Mouse (Mus musculus) kidney, adult 2 months (tissue): ENCODE data around the gene Shprh. TPM values are rescaled to one million over a fixed set of nuclear protein-coding genes. Genes with fewer than 3 reads are reported as not detected.
"Not testable (repeated sequence)": the region's sequence is repeated elsewhere in the genome, so short reads cannot be mapped to it uniquely, and the experiment has no call there.

Experiments
- DNase-seq: peaks from one replicate; pipeline ENCODE4 v3.0.0; 2021
- H3K27ac ChIP-seq: fragments of 200-500 bp; 2 replicates; pipeline ENCODE4 v1.5.1; 2012; ENCODE audit warnings: low read depth, low read length, control low read depth, inconsistent platforms; ENCODE audit not compliant: insufficient read depth
- H3K27me3 ChIP-seq: fragments of 200-500 bp; replicated peaks from 2 replicates; pipeline ENCODE4 v1.6.1; 2012; ENCODE audit warnings: mild to moderate bottlenecking, moderate library complexity, low read length, inconsistent platforms; ENCODE audit not compliant: control insufficient read depth, insufficient read depth
- H3K36me3 ChIP-seq: fragments of 200-500 bp; 2 replicates; pipeline ENCODE4 v1.6.1; 2012; ENCODE audit warnings: mild to moderate bottlenecking, moderate library complexity, low read length, inconsistent platforms; ENCODE audit not compliant: control insufficient read depth, insufficient read depth
- H3K4me1 ChIP-seq: fragments of 200-500 bp; 2 replicates; pipeline ENCODE4 v1.6.1; 2011; ENCODE audit warnings: low read length; ENCODE audit not compliant: control insufficient read depth, insufficient read depth
- H3K4me3 ChIP-seq: fragments of 200-500 bp; 2 replicates; pipeline ENCODE4 v1.5.1; 2011; ENCODE audit warnings: mild to moderate bottlenecking, low read depth, low read length, control low read depth; ENCODE audit not compliant: insufficient read depth
- CTCF ChIP-seq: fragments of 200-500 bp; conservative IDR thresholded peaks from 2 replicates; pipeline ENCODE4 v1.5.1; 2011; ENCODE audit warnings: low read depth, mild to moderate bottlenecking, control low read depth, low read length, moderate library complexity, mixed read lengths; ENCODE audit not compliant: insufficient read depth, insufficient read length
- POLR2A ChIP-seq: fragments of 200-500 bp; IDR thresholded peaks from one replicate; pipeline ENCODE4 v1.6.1; 2011; ENCODE audit warnings: low read depth, low read length, control low read depth
- WGBS: fragments of 180-500 bp; shearing (Covaris S2); methylation state at CpG from one replicate; pipeline ENCODE4 v1.1.7; 2018; 5-methylcytosine and 5-hydroxymethylcytosine counted together
- polyA plus RNA-seq: library from polyadenylated mRNA; depleted of rRNA; stranded (reverse); fragments of >200 nt; gene quantifications from 2 replicates; pipeline ENCODE4 v1.2.3, GENCODE M21; 2012; rRNA removed

Gene Shprh
- polyA plus RNA-seq, 1 experiment, result 2.7 TPM

DNA sequence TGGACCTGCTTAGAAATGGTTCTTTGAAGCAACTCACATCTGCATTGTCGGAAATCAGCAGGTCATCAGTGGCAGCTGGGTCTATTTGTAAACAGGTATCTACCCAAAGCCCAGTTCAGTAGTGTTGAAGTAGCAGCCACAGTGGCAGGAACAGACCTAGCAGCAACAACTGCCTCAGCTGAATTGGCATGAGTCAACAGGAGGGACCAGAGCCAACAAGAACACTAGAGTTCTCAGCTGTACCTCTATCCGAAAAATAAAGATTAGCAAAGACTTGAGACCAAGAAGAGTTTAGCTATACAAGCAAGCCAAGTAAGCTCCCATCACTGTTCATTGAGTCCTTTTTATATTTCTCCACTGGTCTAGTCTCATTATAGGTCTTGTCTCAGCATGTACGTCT lies 99.0 kb downstream of the Shprh start:
- WGBS, result 88% methylated on average over 3 of the region's 3 CpGs
- no peaks in the 10 kb centered on the region for H3K27me3 ChIP-seq
- H3K36me3 ChIP-seq, result no peaks in the 10 kb centered on the region
- no peak for DNase-seq
- TF ChIP-seq CTCF (no peak), POLR2A (no peak)
- H3K4me1 ChIP-seq, result no peaks in the 10 kb centered on the region
- no peak overlapping the region for H3K4me3 ChIP-seq
- no peak overlapping the region for H3K27ac ChIP-seq

DNA sequence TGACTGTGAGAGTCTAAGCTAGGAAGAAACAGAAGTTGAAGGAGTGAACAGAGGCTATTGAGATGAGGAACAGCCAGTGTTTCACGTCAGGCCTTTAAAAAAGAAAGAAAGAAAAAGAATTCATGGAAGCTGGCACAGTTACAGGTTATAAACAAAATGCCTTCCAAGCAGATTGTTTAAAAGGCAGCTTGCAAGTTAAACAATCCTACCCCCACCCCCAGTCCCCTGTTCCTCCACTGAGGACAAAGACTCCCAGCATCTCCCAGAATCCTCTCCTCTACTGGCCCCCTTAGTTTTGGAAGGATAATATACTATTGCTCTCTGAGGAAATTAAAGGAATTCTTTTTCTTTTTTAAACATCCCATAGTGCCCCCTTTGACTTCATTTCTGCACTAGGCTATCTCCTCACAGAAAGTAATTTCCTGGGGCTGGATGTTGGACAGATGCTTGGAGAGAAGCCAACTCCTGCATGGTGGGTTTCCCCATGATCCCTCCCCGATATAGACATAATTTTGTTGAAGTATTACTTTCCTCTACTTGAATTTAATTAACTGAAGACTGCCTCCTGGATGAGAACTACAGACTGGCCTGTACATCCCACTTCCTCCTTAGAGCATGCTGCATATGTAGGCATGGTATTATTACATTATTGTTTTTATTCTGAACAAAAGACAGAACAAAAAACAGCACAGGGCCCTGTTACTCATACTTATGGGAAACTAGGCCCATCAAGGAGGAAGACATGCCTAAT lies 101.2 kb downstream of the Shprh start:
- 51% methylated on average over 2 of the region's 2 CpGs for WGBS
- H3K4me1 ChIP-seq, result no peaks in the 10 kb centered on the region
- no peak overlapping the region for H3K4me3 ChIP-seq
- H3K27me3 ChIP-seq, result no peaks in the 10 kb centered on the region
- H3K27ac ChIP-seq, result no peak overlapping the region
- TF ChIP-seq POLR2A, result no peak
- TF ChIP-seq CTCF, result no peak
- no peak for DNase-seq
- H3K36me3 ChIP-seq, result no peaks in the 10 kb centered on the region

DNA sequence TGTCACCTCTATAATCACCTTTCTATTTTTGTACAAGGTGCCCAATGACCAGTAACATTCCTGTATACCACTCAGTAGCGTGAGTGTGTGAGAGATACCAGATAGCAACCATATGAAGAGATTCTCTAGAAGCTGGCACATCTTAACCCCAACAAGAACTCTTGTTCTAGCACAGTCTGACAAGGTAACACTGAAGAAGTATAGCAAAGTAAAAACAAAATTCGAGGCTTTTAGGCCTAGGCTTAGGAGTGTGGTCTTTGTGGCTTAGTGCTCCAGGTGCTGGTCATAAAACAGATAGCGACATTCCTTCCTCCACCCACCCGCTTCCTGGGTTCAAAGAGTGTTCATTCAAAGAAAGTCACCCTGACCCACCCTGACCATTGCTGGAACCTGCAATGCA lies 104.4 kb downstream of the Shprh start:
- not testable (repeated sequence) for DNase-seq, H3K4me1 ChIP-seq, H3K36me3 ChIP-seq, H3K27ac ChIP-seq, H3K27me3 ChIP-seq, H3K4me3 ChIP-seq
- WGBS, result 85% methylated on average over 4 of the region's 4 CpGs

DNA sequence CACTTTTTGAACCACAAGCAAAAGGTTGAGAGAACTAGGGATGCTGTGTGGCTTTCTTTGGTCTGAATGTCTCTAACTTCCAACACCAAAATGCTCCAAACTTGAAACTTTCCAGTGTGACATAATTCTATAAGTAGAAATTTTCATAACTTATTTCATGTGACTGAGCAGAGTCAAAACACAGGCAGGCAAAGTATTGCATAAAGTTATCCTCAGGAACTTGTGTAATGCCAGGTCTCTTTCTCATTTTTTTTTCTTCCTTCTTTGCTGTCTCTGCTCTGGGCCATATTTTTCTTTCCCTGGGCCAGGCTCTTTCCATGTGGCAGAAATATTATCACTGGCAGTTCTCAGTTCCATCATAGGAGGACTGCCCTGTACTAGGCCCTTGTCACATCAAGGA lies 110.9 kb downstream of the Shprh start:
- DNase-seq, result no peak
- no peak for TF ChIP-seq POLR2A

DNA sequence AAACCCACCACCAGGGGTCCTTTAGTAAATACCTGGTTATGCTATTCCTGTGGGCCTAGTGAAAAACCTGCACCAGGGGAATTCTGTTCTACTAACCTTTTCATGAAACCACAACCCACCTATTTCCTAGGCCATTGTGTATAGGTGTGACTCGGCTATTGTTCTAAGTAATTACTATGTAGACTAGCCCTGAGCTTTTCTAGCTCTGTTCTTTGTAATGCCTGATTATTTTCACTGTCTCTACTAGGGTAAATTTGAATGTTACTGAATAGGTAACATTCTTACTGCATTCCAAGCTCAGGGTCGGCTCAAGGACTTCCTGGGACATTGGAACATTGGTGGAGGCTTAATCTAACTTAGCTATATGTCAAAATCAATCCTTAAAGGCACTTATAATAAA lies 113.1 kb downstream of the Shprh start:
- WGBS, result 81% methylated on average over 2 of the region's 2 CpGs
- not testable (repeated sequence) for DNase-seq, H3K4me3 ChIP-seq, H3K27ac ChIP-seq, H3K36me3 ChIP-seq, H3K4me1 ChIP-seq, H3K27me3 ChIP-seq

More for the DNA sequence above, 110.9 kb downstream of the Shprh start:
- H3K27ac ChIP-seq, result no peak overlapping the region
- H3K27me3 ChIP-seq, result no peaks in the 10 kb centered on the region
- H3K36me3 ChIP-seq, result no peaks in the 10 kb centered on the region
- H3K4me1 ChIP-seq, result no peaks in the 10 kb centered on the region
- H3K4me3 ChIP-seq, result no peak overlapping the region

DNA sequence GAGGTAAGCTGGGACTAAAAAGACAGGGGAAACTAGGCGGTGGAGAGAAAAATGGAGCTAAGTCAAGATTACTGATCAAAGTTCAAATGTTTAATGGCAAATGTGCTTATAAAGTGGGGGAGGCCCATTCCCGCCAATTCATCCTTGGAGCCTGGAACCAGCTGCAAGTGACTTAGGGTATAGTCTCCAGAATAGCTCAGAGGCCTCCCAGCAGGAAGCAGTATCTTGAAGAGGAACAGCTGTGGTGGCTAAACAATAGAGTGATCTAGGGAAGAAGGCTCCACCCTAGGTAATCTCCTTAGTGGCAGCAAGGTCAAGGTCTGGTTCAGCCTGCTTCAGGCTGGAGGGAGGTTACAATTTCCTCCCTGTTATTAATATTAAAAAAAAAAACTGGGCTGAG lies 114.6 kb downstream of the Shprh start:
- H3K4me3 ChIP-seq, H3K27ac ChIP-seq, H3K36me3 ChIP-seq, H3K27me3 ChIP-seq, DNase-seq, H3K4me1 ChIP-seq: not testable (repeated sequence)
- 87% methylated on average over 2 of the region's 2 CpGs for WGBS

Other genes starting within 250 kb of the Shprh start
- gene Grm1, start 67.1 kb upstream of the Shprh start, polyA plus RNA-seq, result not detected in 2 replicates
- gene Fbxo30, start 131.9 kb downstream of the Shprh start, polyA plus RNA-seq, result 2.2 and 3.0 TPM in 2 replicates
- 6.5 and 7.5 TPM in 2 replicates for gene Epm2a, start 194.0 kb downstream of the Shprh start, polyA plus RNA-seq